Mouse (Mus musculus): ENCODE results near the gene Piezo1. TPM values are rescaled to one million over a fixed set of nuclear protein-coding genes. Genes with fewer than 3 reads are reported as not detected.
A peak's percentile ranks its signal among the peaks of the same experiment; 100 is the strongest.

Gene Piezo1
- total and polyA plus RNA-seq, 2 experiments from 2014 or later: 10.1 to 92.7 TPM

- Histone ChIP-seq H3K4me3 (ENCODE audit: low read depth, low read length) (no peak overlapping the region), H3K4me2 (ENCODE audit: low read depth, low read length) (peak overlapping the region; percentile 67), H3K27ac (ENCODE audit: low read depth) (peak overlapping the region; percentile 63), H3K9ac (replicated peaks; ENCODE audit: low read depth, low read length) (no peak overlapping the region; the same call in 1 of the 2 replicates), H3K36me3 (replicated peaks; ENCODE audit: control insufficient read depth, insufficient read depth, low read length) (no peaks in the 10 kb centered on the region), H3K4me1 (ENCODE audit: control insufficient read depth, insufficient read depth) (peaks cover 23% of the 10 kb centered on the region), H3K9me3 (replicated peaks; ENCODE audit: control insufficient read depth, low read length) (no peaks in the 10 kb centered on the region), H3K27me3 (ENCODE audit: control insufficient read depth, insufficient read depth, low read length) (no peaks in the 10 kb centered on the region)
- 71% methylated on average over 13 of the region's 13 CpGs for WGBS
- DNase-seq (ENCODE audit: low spot score) (no peak), ATAC-seq (ENCODE audit: insufficient read depth, low read depth) (no peak)
- no peak for TF ChIP-seq CTCF (IDR thresholded peaks at IDR 0.05; ENCODE audit: low read depth)
- TF ChIP-seq EP300 (IDR thresholded peaks at IDR 0.05; ENCODE audit: low read depth): no peak
Observed at GRCm38 (mm10) chr8:122548331-122548730, 2.8 kb downstream of the Piezo1 start.

DNA sequence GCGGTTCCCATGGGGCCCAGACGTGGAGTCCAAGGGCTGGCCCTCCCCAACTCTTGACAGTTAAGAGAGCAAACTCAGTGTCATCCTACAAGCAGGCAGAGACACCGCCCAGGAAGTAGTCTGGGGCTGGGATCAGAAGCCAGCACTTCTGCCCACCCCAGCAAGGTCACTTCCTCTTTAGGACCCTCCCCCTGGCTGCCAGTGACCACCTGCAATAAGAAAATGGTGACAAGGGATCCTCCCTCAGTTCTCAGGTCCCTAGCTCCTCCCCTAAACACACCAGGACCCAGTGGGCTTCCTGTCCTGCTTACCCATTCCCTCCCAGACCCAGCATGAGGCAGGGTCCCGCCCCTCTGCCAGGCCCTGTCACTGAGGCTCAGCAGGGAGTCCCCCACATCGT lies 3.3 kb downstream of the Piezo1 start:
- peaks cover 23% of the 10 kb centered on the region for H3K4me1 ChIP-seq (ENCODE audit: control insufficient read depth, insufficient read depth)
- H3K4me2 ChIP-seq (ENCODE audit: low read depth, low read length): peak overlapping the region; percentile 67
- TF ChIP-seq CTCF (IDR thresholded peaks at IDR 0.05; ENCODE audit: low read depth): no peak
- no peak for TF ChIP-seq EP300 (IDR thresholded peaks at IDR 0.05; ENCODE audit: low read depth)
- no peaks in the 10 kb centered on the region for H3K27me3 ChIP-seq (ENCODE audit: control insufficient read depth, insufficient read depth, low read length)
- DNase-seq (ENCODE audit: low spot score) (no peak), ATAC-seq (ENCODE audit: insufficient read depth, low read depth) (no peak)
- H3K9me3 ChIP-seq (replicated peaks; ENCODE audit: control insufficient read depth, low read length): no peaks in the 10 kb centered on the region
- no peak overlapping the region; the same call in 1 of the 2 replicates for H3K9ac ChIP-seq (replicated peaks; ENCODE audit: low read depth, low read length)
- peak overlapping the region; percentile 6; the same call in 1 of the 2 replicates for H3K4me3 ChIP-seq (ENCODE audit: low read depth, low read length)
- 39% methylated on average over 5 of the region's 5 CpGs for WGBS
- H3K36me3 ChIP-seq (replicated peaks; ENCODE audit: control insufficient read depth, insufficient read depth, low read length): no peaks in the 10 kb centered on the region
- H3K27ac ChIP-seq (ENCODE audit: low read depth): peak overlapping the region; percentile 63

DNA sequence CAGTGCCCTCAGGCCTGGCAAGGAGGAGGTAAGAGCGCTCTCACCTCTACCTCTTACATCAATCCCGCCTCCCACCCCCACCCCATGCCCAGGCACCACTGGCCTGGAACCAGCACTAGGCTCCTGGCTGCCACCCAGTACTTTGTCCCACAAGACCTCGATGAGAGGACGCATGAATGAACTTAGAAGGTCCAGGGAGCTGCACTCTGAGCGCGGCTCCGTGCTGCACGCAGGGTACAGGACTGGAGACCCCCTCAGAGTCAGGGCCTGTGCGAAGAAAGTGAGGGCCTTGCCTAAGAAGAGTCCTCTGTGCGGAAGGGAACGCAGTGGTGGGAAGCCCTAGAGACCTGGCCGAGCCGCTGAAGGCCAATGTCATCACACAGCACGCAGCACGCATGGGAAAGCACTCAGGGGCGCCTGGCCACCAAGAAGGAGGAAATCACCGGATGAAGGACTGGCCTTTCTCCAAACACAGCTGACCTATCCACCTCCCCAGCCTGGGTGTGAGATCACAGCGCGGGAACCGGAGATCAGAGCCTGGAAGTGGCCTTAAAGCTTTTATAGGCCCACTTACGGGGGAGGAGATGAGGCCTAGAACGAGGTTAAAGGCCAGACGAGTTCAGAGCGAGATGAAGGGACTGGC lies 4.2 kb downstream of the Piezo1 start:
- peak overlapping the region; percentile 63 for H3K27ac ChIP-seq (ENCODE audit: low read depth)
- no peak for TF ChIP-seq CTCF (IDR thresholded peaks at IDR 0.05; ENCODE audit: low read depth)
- TF ChIP-seq EP300 (IDR thresholded peaks at IDR 0.05; ENCODE audit: low read depth): peak; percentile 72
- no peaks in the 10 kb centered on the region for H3K9me3 ChIP-seq (replicated peaks; ENCODE audit: control insufficient read depth, low read length)
- peaks cover 23% of the 10 kb centered on the region for H3K4me1 ChIP-seq (ENCODE audit: control insufficient read depth, insufficient read depth)
- no peaks in the 10 kb centered on the region for H3K36me3 ChIP-seq (replicated peaks; ENCODE audit: control insufficient read depth, insufficient read depth, low read length)
- peak; percentile 69 for DNase-seq (ENCODE audit: low spot score)
- no peak overlapping the region for H3K4me3 ChIP-seq (ENCODE audit: low read depth, low read length)
- no peak overlapping the region; the same call in 1 of the 2 replicates for H3K9ac ChIP-seq (replicated peaks; ENCODE audit: low read depth, low read length)
- WGBS: 36% methylated on average over 24 of the region's 24 CpGs
- H3K27me3 ChIP-seq (ENCODE audit: control insufficient read depth, insufficient read depth, low read length): no peaks in the 10 kb centered on the region
- H3K4me2 ChIP-seq (ENCODE audit: low read depth, low read length): peak overlapping the region; percentile 67
- ATAC-seq (ENCODE audit: insufficient read depth, low read depth): peak; percentile 12; the same call in 1 of the 2 replicates

- peak overlapping the region; percentile 67 for H3K4me2 ChIP-seq (ENCODE audit: low read depth, low read length)
- peak overlapping the region; percentile 63 for H3K27ac ChIP-seq (ENCODE audit: low read depth)
- H3K4me1 ChIP-seq (ENCODE audit: control insufficient read depth, insufficient read depth): peaks cover 23% of the 10 kb centered on the region
- no peaks in the 10 kb centered on the region for H3K27me3 ChIP-seq (ENCODE audit: control insufficient read depth, insufficient read depth, low read length)
- DNase-seq (ENCODE audit: low spot score): no peak
- no peak for TF ChIP-seq CTCF (IDR thresholded peaks at IDR 0.05; ENCODE audit: low read depth)
- no peak for TF ChIP-seq EP300 (IDR thresholded peaks at IDR 0.05; ENCODE audit: low read depth)
- H3K4me3 ChIP-seq (ENCODE audit: low read depth, low read length): no peak overlapping the region
- peak; percentile 22; the same call in 1 of the 2 replicates for ATAC-seq (ENCODE audit: insufficient read depth, low read depth)
- no peak overlapping the region; the same call in 1 of the 2 replicates for H3K9ac ChIP-seq (replicated peaks; ENCODE audit: low read depth, low read length)
- H3K9me3 ChIP-seq (replicated peaks; ENCODE audit: control insufficient read depth, low read length): no peaks in the 10 kb centered on the region
- H3K36me3 ChIP-seq (replicated peaks; ENCODE audit: control insufficient read depth, insufficient read depth, low read length): no peaks in the 10 kb centered on the region
- WGBS: 51% methylated on average over 6 of the region's 7 CpGs
Observed at GRCm38 (mm10) chr8:122546066-122546755, 4.9 kb downstream of the Piezo1 start.

GRCm38 (mm10) chr8:122544138-122544537 lies 7.0 kb downstream of the Piezo1 start:
- TF ChIP-seq CTCF (IDR thresholded peaks at IDR 0.05; ENCODE audit: low read depth) (no peak), EP300 (IDR thresholded peaks at IDR 0.05; ENCODE audit: low read depth) (no peak)
- H3K4me1 ChIP-seq (ENCODE audit: control insufficient read depth, insufficient read depth): peaks cover 23% of the 10 kb centered on the region
- no peak overlapping the region for H3K27ac ChIP-seq (ENCODE audit: low read depth)
- H3K4me2 ChIP-seq (ENCODE audit: low read depth, low read length): no peak overlapping the region
- H3K9me3 ChIP-seq (replicated peaks; ENCODE audit: control insufficient read depth, low read length): no peaks in the 10 kb centered on the region
- H3K9ac ChIP-seq (replicated peaks; ENCODE audit: low read depth, low read length): no peak overlapping the region
- no peak overlapping the region for H3K4me3 ChIP-seq (ENCODE audit: low read depth, low read length)
- DNase-seq (ENCODE audit: low spot score): no peak
- WGBS: 82% methylated on average over 8 of the region's 8 CpGs
- no peak for ATAC-seq (ENCODE audit: insufficient read depth, low read depth)
- no peaks in the 10 kb centered on the region for H3K27me3 ChIP-seq (ENCODE audit: control insufficient read depth, insufficient read depth, low read length)
- no peaks in the 10 kb centered on the region for H3K36me3 ChIP-seq (replicated peaks; ENCODE audit: control insufficient read depth, insufficient read depth, low read length)
